Mouse (Mus musculus): ENCODE data around the gene Fscn3.

The Fscn3 gene

GRCm38 (mm10) chr6:28427096-28427839 lies at the start of gene Fscn3:
Gene Fscn3 (plus strand): TSS chr6:28427789.
- no peak for DNase-seq (ENCODE audit: low spot score)

- DNase-seq (ENCODE audit: low spot score) = no peak
Measured at GRCm38 (mm10) chr6:28381983-28382382, 45.6 kb upstream of the Fscn3 start.

- DNase-seq (ENCODE audit: low spot score) = no peak
Measured at GRCm38 (mm10) chr6:28385169-28385568, 42.4 kb upstream of the Fscn3 start.

GRCm38 (mm10) chr6:28389038-28389437 lies 38.6 kb upstream of the Fscn3 start:
- no peak for DNase-seq (ENCODE audit: low spot score)

GRCm38 (mm10) chr6:28396051-28396852 lies 31.3 kb upstream of the Fscn3 start:
- DNase-seq (ENCODE audit: low spot score) = no peak

- DNase-seq (ENCODE audit: low spot score) = no peak
Measured at GRCm38 (mm10) chr6:28396853-28397457, 30.6 kb upstream of the Fscn3 start.

- no peak for DNase-seq (ENCODE audit: low spot score)
Measured at GRCm38 (mm10) chr6:28397681-28398203, 29.8 kb upstream of the Fscn3 start, which contains the start of gene Zfp800. Gene Zfp800 (minus strand): TSS chr6:28398005.

GRCm38 (mm10) chr6:28398726-28399125 lies 28.9 kb upstream of the Fscn3 start:
- DNase-seq (ENCODE audit: low spot score) = no peak

GRCm38 (mm10) chr6:28399791-28400190 lies 27.8 kb upstream of the Fscn3 start:
- DNase-seq (ENCODE audit: low spot score) = no peak

- no peak for DNase-seq (ENCODE audit: low spot score)
Measured at GRCm38 (mm10) chr6:28410053-28410452, 17.5 kb upstream of the Fscn3 start.

GRCm38 (mm10) chr6:28411236-28411635 lies 16.4 kb upstream of the Fscn3 start:
- DNase-seq (ENCODE audit: low spot score) = no peak

GRCm38 (mm10) chr6:28416981-28417380 lies 10.6 kb upstream of the Fscn3 start:
- no peak for DNase-seq (ENCODE audit: low spot score)

- peak; percentile 78 for DNase-seq (ENCODE audit: low spot score)
Measured at GRCm38 (mm10) chr6:28418449-28418848, 9.1 kb upstream of the Fscn3 start.

GRCm38 (mm10) chr6:28419673-28420072 lies 7.9 kb upstream of the Fscn3 start:
- DNase-seq (ENCODE audit: low spot score) = no peak

GRCm38 (mm10) chr6:28420361-28420760 lies 7.2 kb upstream of the Fscn3 start:
- DNase-seq (ENCODE audit: low spot score) = no peak

GRCm38 (mm10) chr6:28420865-28421264 lies 6.7 kb upstream of the Fscn3 start:
- no peak for DNase-seq (ENCODE audit: low spot score)

GRCm38 (mm10) chr6:28421469-28422000 lies 6.1 kb upstream of the Fscn3 start:
- DNase-seq (ENCODE audit: low spot score) = peak; percentile 92

GRCm38 (mm10) chr6:28422651-28423290 lies 4.8 kb upstream of the Fscn3 start:
- no peak for DNase-seq (ENCODE audit: low spot score)

GRCm38 (mm10) chr6:28423313-28423712 lies 4.3 kb upstream of the Fscn3 start, which contains the start of gene Arf5:
Gene Arf5 (plus strand): TSS chr6:28423560.
- DNase-seq (ENCODE audit: low spot score) = peak; percentile 88

- peak; percentile 48 for DNase-seq (ENCODE audit: low spot score)
Measured at GRCm38 (mm10) chr6:28423767-28424695, 3.6 kb upstream of the Fscn3 start.

- DNase-seq (ENCODE audit: low spot score) = no peak
Measured at GRCm38 (mm10) chr6:28425019-28425418, 2.6 kb upstream of the Fscn3 start.

Data from ovary, adult 18-20 months (tissue).